Mouse (Mus musculus) CH12.LX (cell line): ENCODE data around the gene Ino80d.

Source experiments
- CTCF ChIP-seq, 2 experiments: IDR thresholded peaks in 1 of 2; conservative IDR thresholded peaks in 1 of 2; 2 replicates each; pipeline ENCODE4 v1.5.1; 2011 to 2012; ENCODE audit warnings: low read depth in 2 of 2, low read length in 2 of 2, improper control_type of control experiment in 1 of 2, inconsistent platforms in 1 of 2, mild to moderate bottlenecking in 1 of 2, moderate library complexity in 1 of 2
- E2F4 ChIP-seq: IDR thresholded peaks from 2 replicates; pipeline ENCODE4 v1.6.1; 2011; ENCODE audit warnings: low read depth, low read length, improper control_type of control experiment; ENCODE audit not compliant: insufficient replicate concordance
- HCFC1 ChIP-seq: IDR thresholded peaks from 2 replicates; pipeline ENCODE4 v1.6.1; 2012; ENCODE audit warnings: low read depth, mild to moderate bottlenecking, inconsistent platforms, low read length, improper control_type of control experiment
- JUN ChIP-seq: IDR thresholded peaks from 2 replicates; pipeline ENCODE4 v1.6.1; 2011; ENCODE audit warnings: low read depth, mild to moderate bottlenecking, low read length, improper control_type of control experiment, moderate library complexity; ENCODE audit not compliant: insufficient read depth
- JUND ChIP-seq: conservative IDR thresholded peaks from 2 replicates; pipeline ENCODE4 v1.6.1; 2011; ENCODE audit warnings: low read depth, low read length, improper control_type of control experiment
- MAFK ChIP-seq: IDR thresholded peaks from 2 replicates; pipeline ENCODE4 v1.6.1; 2011; ENCODE audit warnings: low read length, improper control_type of control experiment; ENCODE audit not compliant: insufficient replicate concordance
- MYC ChIP-seq: IDR thresholded peaks from 2 replicates; pipeline ENCODE4 v1.6.1; 2011; ENCODE audit warnings: low read depth, mild to moderate bottlenecking, improper control_type of control experiment, low read length
- POLR2A ChIP-seq: IDR thresholded peaks from 2 replicates; pipeline ENCODE4 v1.6.1; 2011; ENCODE audit warnings: low read depth, mild to moderate bottlenecking, improper control_type of control experiment, low read length
- RCOR1 ChIP-seq: conservative IDR thresholded peaks from 2 replicates; pipeline ENCODE4 v1.6.1; 2012; ENCODE audit warnings: low read depth, mild to moderate bottlenecking, inconsistent platforms, low read length, improper control_type of control experiment
- UBTF ChIP-seq: IDR thresholded peaks from 2 replicates; pipeline ENCODE4 v1.6.1; 2012; ENCODE audit warnings: low read depth, mild to moderate bottlenecking, inconsistent platforms, low read length, improper control_type of control experiment, moderate library complexity
- USF1 ChIP-seq: IDR thresholded peaks from 2 replicates; pipeline ENCODE4 v1.6.1; 2014; ENCODE audit warnings: low read depth, mild to moderate bottlenecking, inconsistent platforms, low read length, improper control_type of control experiment

DNA sequence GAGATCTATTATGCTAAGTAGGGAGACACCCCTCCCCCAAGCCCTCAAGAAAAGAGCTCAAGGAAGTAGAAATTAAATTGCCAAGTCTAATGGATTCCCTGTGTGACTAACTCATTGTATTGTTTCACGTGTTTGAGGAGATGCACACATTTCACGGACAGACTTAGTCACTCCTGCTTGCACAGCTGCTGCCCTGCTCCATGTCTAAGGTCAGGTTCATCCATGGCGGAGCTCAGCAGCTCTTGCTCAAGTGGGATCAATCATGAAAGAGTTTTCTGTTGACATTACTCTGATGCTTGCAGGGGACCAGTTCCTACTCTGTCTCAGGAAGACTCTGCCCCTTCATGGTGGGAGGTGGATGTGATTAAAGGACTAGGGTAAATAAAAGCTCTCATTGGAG lies 137.7 kb downstream of the Ino80d start:
- TF ChIP-seq POLR2A (no peak), JUND (no peak), UBTF (no peak), E2F4 (no peak), MAFK (no peak), CTCF (conservative IDR thresholded peaks at IDR 0.05 in 1 of 2, IDR thresholded peaks at IDR 0.05 in 1 of 2; ENCODE audit: low read depth in 2 of 2, low read length in 2 of 2) (no peak), RCOR1 (no peak), USF1 (no peak), JUN (no peak), MYC (no peak), HCFC1 (no peak)
